Mouse (Mus musculus) urinary bladder, adult 2 months (tissue): ENCODE measurements around the gene Gemin2. TPM values are rescaled to one million over a fixed set of nuclear protein-coding genes. Genes with fewer than 3 reads are reported as not detected.
"Not testable (repeated sequence)": the region's sequence is repeated elsewhere in the genome, so short reads cannot be mapped to it uniquely, and the experiment has no call there.

Source experiments
- DNase-seq: peaks from one replicate; pipeline ENCODE4 v3.0.0; 2022; ENCODE audit warnings: low spot score
- polyA plus RNA-seq: library from polyadenylated mRNA; depleted of rRNA; stranded (reverse); fragments of >200 nt; gene quantifications from 2 replicates; pipeline ENCODE4 v1.2.3, GENCODE M21; 2012; rRNA removed

Gene Gemin2
- polyA plus RNA-seq, 1 experiment, result 8.5 TPM

DNA sequence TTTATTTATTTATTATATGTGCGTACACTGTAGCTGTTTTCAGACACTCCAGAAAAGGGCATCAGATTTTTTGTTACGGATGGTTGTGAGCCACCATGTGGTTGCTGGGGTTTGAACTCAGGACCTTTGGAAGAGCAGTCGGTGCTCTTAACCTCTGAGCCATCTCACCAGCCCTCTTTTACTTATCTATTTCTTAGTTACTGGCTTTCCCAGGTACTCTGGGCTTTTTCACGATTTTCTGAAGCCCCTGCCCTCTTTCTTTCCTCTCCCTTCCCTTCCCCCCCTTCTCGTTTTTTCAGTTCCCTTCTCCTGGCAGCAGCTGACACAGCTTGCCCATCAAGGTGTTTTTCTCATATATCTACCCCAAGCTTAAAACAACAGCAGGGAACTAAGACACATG lies 45.0 kb downstream of the Gemin2 start:
- DNase-seq, result not testable (repeated sequence)

DNA sequence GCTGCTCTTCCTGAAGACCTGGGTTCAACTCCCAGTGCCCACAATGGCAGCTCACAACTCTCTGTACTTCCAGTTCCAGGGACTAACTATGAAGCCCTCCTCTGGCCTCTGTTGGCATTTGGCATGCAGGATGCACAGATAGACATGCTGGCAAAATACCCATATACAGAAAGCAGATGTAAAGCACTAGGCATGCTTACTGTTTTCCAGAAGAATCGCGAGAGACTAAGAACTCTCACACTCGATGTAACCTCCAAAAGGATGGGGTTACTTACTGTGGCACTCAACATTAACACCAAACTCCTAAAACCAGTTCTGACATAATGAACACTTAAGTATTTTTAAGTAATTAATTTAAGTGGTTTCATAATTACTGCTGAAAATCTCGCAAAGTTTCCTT lies 47.1 kb downstream of the Gemin2 start:
- DNase-seq, result no peak

DNA sequence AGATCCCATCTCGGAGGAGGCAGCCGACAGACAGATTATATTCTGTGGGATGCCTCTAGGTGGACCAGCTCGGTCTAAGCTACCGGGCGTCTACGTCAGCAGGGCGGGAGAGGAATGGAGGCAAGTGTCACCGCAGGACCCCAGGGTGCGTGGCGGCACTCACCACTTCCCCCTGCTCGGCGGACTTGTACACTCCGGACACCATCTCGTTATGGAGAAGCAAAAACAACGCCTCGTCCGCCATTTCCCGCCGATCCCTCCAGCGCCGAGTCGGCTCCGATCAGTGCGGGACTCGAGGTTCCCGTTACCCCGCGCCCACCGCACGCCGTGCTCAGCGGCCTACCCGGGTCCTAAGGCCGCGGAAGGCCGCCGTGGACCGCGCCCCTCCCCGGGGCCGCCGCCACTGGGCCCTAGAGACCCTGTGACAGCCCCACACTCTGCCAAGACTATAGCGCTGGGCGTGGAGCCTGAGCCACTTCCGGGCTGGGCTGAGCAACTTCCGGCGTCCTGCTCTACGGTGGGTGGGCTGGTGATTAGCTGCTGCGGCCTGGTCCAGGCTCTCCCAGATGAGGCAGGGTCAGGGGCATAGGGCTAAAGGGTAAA lies 47.9 kb downstream of the Gemin2 start, which contains the start of gene Trappc6b:
Trappc6b (minus strand) TSS at position 480 of the 603 bp plus-strand sequence.
- peak; percentile 59 for DNase-seq

DNA sequence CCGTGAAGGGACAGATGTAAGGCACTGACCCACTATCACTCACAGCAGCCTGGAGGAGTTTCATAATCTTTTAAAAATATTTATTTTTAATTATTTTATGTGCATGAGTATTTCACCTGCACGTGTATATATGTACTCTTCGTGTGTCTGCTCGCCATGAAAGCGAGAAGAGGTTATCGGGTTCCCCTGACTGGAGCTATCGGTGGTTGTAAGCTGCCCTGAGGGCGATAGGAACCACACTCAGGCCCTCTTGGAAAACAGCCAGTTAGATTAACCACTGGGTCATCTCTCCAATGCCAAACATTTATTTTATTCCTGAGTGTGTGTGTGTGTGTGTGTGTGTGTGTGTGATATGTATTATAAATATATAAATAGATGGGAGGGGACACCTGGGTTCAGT lies 51.6 kb downstream of the Gemin2 start:
- no peak for DNase-seq

DNA sequence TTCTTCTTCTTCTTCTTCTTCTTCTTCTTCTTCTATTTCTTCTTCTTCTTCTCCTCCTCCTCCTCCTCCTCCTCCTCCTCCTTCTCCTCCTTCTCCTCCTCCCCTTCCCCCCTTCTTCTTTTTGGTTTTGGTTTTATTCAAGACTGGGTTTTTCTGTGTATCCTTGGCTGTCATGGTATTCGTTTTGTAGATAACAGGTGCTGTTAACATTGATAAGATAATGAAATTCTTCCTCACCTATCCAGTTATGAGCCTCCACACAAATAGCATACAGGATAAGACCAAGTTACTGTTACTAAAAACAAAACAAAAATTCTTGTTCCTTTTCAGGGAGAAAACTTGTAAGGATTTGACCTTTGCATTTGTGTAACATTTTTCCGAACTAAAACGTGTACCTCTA lies 52.6 kb downstream of the Gemin2 start:
- no peak for DNase-seq

DNA sequence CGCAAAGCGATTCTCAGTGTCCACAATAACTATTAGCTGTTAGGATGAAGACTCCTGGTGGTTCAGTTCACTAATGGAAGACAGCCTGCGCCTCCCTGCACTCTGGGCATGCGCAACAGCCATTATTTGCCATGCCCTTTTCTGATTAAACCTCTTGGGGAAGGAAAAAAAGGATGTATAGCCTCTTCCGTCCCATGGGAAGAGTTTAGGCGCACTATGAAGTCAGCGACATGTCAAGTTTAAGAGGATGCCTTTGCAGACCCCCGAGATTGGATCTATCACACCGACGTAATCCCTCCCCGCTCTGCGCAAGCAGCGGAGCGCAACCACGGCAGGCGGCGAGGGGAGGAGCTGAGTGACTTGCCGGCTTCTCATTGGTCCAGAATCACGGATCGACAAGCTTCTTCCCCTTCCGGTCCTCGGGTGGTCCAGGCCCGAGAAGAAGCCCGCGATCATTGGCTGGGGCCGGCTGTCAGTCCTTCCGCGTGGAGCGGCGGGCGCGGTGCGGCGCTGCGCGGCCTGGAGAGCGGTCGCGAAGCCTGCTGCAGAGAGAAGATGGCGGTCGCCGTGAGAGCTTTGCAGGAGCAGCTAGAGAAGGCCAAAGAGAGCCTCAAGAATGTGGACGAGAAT lies 53.4 kb downstream of the Gemin2 start, which contains the start of gene Pnn:
Pnn (plus strand) TSS at position 437 of the 630 bp plus-strand sequence.
- DNase-seq, result peak; percentile 96

DNA sequence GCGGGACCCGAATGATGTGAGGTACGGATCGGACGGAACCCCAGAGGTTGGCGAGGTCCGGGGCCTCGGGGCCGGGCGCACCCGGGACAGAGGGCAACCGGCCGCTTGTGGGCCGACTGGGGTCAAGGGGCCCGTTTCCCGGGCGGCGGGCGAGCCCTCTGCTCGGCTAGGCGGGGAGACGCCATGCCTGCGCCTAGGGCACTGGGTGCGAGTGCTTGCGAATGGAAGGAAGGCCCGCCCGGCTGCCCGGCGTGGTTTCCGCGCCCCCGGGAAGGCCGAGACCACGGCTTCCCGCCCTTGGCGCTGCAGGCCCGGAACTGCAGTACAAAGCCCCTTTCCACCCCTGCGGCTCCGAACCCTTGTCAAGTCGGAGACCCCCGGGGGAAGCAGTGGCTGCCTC lies 53.9 kb downstream of the Gemin2 start:
- no peak for DNase-seq

DNA sequence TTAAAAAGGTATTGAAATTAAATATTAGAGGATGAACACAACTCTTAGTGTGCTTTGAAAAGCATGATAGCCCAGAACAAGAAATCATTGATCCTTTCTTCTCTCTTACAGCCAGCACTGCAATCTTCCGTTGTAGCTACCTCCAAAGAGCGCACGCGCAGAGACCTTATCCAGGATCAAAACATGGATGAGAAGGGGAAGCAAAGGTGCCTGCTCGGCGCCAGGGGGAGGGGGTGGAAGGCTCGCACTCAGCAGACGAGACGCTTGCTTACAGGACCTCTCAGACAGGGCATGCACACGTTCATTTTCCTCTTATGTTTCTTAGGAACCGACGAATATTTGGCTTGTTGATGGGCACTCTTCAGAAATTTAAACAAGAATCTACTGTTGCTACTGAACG lies 55.6 kb downstream of the Gemin2 start:
- no peak for DNase-seq

DNA sequence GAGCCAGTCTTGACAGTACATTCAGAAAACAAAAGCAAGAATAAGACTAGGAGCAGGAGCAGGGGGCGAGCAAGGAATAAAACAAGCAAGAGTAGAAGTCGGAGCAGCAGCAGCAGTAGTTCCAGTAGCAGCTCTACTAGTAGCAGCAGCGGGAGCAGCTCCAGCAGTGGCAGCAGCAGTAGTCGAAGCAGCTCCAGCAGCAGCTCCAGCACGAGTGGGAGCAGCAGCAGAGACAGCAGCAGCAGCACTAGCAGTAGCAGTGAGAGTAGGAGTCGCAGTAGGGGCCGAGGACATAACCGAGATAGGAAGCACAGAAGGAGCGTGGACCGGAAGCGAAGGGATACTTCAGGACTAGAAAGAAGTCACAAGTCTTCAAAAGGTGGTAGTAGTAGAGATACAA lies 59.1 kb downstream of the Gemin2 start:
- no peak for DNase-seq

DNA sequence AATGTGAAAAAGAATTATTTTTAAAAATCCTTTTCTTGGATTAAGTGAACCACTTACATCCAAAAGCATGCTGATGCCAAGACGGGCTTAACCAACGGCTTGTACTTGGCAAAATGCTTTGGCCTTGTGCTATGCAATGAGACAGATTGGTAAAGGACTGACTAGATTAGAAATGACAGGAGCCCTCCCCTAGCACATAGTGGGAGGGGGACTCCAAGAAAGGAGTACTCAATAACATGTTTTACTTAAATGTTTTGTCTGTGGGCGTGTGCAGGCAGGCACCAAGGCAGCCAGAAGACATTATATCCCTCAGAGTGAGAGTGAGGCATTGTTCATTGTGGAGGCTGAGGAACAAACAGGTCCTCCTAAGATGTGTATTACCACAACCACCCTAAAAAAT lies 60.9 kb downstream of the Gemin2 start:
- no peak for DNase-seq

DNA sequence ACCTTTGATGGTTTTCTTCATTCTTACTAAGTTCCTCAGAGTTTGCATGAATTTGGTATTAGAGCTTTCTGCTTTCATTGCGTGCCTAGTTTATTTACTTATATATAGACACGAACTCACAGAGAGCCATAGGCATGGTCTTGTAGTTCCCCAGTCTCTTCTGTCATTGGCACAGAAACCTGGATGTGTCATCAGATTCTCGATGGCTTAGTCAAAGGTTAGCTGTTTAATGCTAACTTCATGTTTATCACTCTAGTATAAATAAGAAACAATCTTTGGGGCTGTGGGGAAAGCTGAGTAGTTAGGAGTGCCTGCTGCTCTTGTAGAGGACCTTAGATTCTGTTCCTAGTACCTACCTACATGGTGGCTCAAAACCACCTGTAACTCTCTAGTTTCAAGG lies 63.8 kb downstream of the Gemin2 start:
- no peak for DNase-seq

DNA sequence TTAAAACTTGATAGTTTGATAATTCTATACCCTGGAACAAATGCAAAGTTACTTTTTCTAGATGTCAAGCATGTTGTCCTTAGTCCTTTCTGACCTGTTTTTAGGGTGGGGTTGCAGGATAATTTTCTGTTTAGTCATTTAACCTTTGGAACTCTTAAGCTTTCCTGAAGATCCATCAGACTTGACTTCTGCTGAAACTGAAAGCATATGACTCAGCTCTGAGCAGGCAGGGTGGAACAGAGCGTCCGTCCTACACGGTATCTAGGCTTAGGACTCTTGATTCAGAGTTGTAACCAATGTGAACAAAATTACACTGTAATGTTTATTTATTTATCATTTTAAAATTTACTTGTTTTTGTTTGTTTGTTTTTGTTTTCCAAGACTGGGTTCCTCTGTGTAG lies 64.7 kb downstream of the Gemin2 start:
- DNase-seq, result no peak

Other genes with a start within 250 kb of the Gemin2 start
- gene Sec23a, start 1.4 kb upstream of the Gemin2 start, polyA plus RNA-seq, result 38.8 and 41.9 TPM in 2 replicates
- 100 and 122 TPM in 2 replicates for gene Trappc6b, start 48.1 kb downstream of the Gemin2 start, polyA plus RNA-seq
- gene Pnn, start 53.5 kb downstream of the Gemin2 start, polyA plus RNA-seq, result 52.1 and 60.8 TPM in 2 replicates
- 58.4 and 62.9 TPM in 2 replicates for gene Mia2, start 82.4 kb downstream of the Gemin2 start, polyA plus RNA-seq
- gene Fbxo33, start 206.3 kb downstream of the Gemin2 start, polyA plus RNA-seq, result 14.9 and 17.8 TPM in 2 replicates